Mouse (Mus musculus) spleen, adult 2 months (tissue): Measurements from ENCODE around the gene Ccdc33.

Experiments
- CTCF ChIP-seq: fragments of 200-500 bp; IDR thresholded peaks from 2 replicates; pipeline ENCODE4 v1.5.1; 2011; ENCODE audit warnings: mild to moderate bottlenecking, inconsistent platforms; ENCODE audit not compliant: insufficient read depth, insufficient read length, insufficient replicate concordance; ENCODE audit errors: extremely low read depth
- POLR2A ChIP-seq: fragments of 200-500 bp; IDR thresholded peaks from 2 replicates; pipeline ENCODE4 v1.6.1; 2011; ENCODE audit warnings: low read depth, low read length, inconsistent platforms

- TF ChIP-seq CTCF: no peak
- no peak for TF ChIP-seq POLR2A
Observed at GRCm38 (mm10) chr9:58143419-58143818, 24.8 kb upstream of the Ccdc33 start.
